Mouse (Mus musculus) hindbrain, embryonic 14.5 days (tissue): Measurements from ENCODE around the gene Prmt3. TPM values are rescaled to one million over a fixed set of nuclear protein-coding genes. Genes with fewer than 3 reads are reported as not detected.

ENCODE experiments used
- ATAC-seq: fragments of 200-750 bp; cut with Nextera tagmentation; 2 replicates; pipeline ENCODE4 v1.8.0; 2017; ENCODE audit warnings: moderate number of reproducible peaks, mild to moderate bottlenecking, moderate TSS enrichment, moderate library complexity; ENCODE audit not compliant: low FRiP score
- DNase-seq: peaks from one replicate; pipeline ENCODE4 v3.0.0-alpha.2; 2015; ENCODE audit warnings: low spot score
- H3K27ac ChIP-seq: fragments of 300-500 bp; sonication (generic); 2 replicates; pipeline ENCODE4 v1.5.1; 2014; ENCODE audit warnings: mild to moderate bottlenecking, moderate library complexity
- H3K27me3 ChIP-seq: fragments of 300-500 bp; sonication (generic); 2 replicates; pipeline ENCODE4 v1.6.1; 2014; ENCODE audit warnings: mild to moderate bottlenecking, low read length, mixed read lengths; ENCODE audit not compliant: control insufficient read depth, insufficient read depth
- H3K36me3 ChIP-seq: fragments of 300-500 bp; sonication (generic); replicated peaks from 2 replicates; pipeline ENCODE4 v1.6.1; 2014; ENCODE audit not compliant: control insufficient read depth, insufficient read depth
- H3K4me1 ChIP-seq: fragments of 300-500 bp; sonication (generic); replicated peaks from 2 replicates; pipeline ENCODE4 v1.6.1; 2014; ENCODE audit warnings: antibody characterized with exemption, low read length, mixed read lengths; ENCODE audit not compliant: control insufficient read depth, insufficient read depth
- H3K4me2 ChIP-seq: fragments of 300-500 bp; sonication (generic); replicated peaks from 2 replicates; pipeline ENCODE4 v1.6.1; 2014; ENCODE audit warnings: mild to moderate bottlenecking, moderate library complexity
- H3K4me3 ChIP-seq: fragments of 300-500 bp; sonication (generic); replicated peaks from 2 replicates; pipeline ENCODE4 v1.5.1; 2014; ENCODE audit warnings: mild to moderate bottlenecking, low read length
- H3K9ac ChIP-seq: fragments of 300-500 bp; sonication (generic); 2 replicates; pipeline ENCODE4 v1.6.1; 2014
- H3K9me3 ChIP-seq: fragments of 300-500 bp; sonication (generic); 2 replicates; pipeline ENCODE4 v1.6.1; 2016; ENCODE audit warnings: low read length; ENCODE audit not compliant: control insufficient read depth
- WGBS: fragments of 180-500 bp; shearing (Covaris S2); extraction: QIAGEN DNeasy Blood & Tissue Kit; methylation state at CpG from one replicate; pipeline ENCODE4 v1.1.7; 2014; 5-methylcytosine and 5-hydroxymethylcytosine counted together
- polyA plus RNA-seq: library from polyadenylated mRNA; unstranded; fragments of >200 nt; fragmentation: Nextera tagmentation; extraction: Ambion mirVana; gene quantifications from 2 replicates; pipeline ENCODE4 v1.2.1, GENCODE M21; 2014

Gene Prmt3
- polyA plus RNA-seq, 1 experiment from 2014 or later = 51.2 TPM

GRCm38 (mm10) chr7:49807846-49808622 is 29.9 kb downstream of the Prmt3 start:
- ATAC-seq (peak; percentile 43; the same call in 1 of the 2 replicates), DNase-seq (no peak)
- peaks cover 20% of the 10 kb centered on the region for H3K36me3 ChIP-seq
- H3K4me2 ChIP-seq = no peak overlapping the region
- no peaks in the 10 kb centered on the region for H3K9me3 ChIP-seq
- H3K4me1 ChIP-seq = no peaks in the 10 kb centered on the region
- H3K27ac ChIP-seq = peak overlapping the region; percentile 57; the same call in 1 of the 2 replicates
- WGBS = 70% methylated on average over 17 of the region's 17 CpGs
- no peak overlapping the region for H3K9ac ChIP-seq
- H3K27me3 ChIP-seq = no peaks in the 10 kb centered on the region
- H3K4me3 ChIP-seq = no peak overlapping the region

GRCm38 (mm10) chr7:49809100-49809499 is 31.0 kb downstream of the Prmt3 start:
- DNase-seq (no peak), ATAC-seq (no peak)
- H3K27me3 ChIP-seq = no peaks in the 10 kb centered on the region
- peaks cover 20% of the 10 kb centered on the region for H3K36me3 ChIP-seq
- H3K9ac ChIP-seq = no peak overlapping the region
- H3K9me3 ChIP-seq = no peaks in the 10 kb centered on the region
- no peak overlapping the region for H3K4me2 ChIP-seq
- 95% methylated on average over 6 of the region's 6 CpGs for WGBS
- H3K4me3 ChIP-seq = no peak overlapping the region
- no peak overlapping the region for H3K27ac ChIP-seq
- H3K4me1 ChIP-seq = no peaks in the 10 kb centered on the region

GRCm38 (mm10) chr7:49809562-49809961 is 31.4 kb downstream of the Prmt3 start:
- no peaks in the 10 kb centered on the region for H3K27me3 ChIP-seq
- no peaks in the 10 kb centered on the region for H3K4me1 ChIP-seq
- 73% methylated on average over 3 of the region's 3 CpGs for WGBS
- H3K9ac ChIP-seq = no peak overlapping the region
- no peak overlapping the region for H3K27ac ChIP-seq
- no peaks in the 10 kb centered on the region for H3K9me3 ChIP-seq
- no peak overlapping the region for H3K4me3 ChIP-seq
- H3K4me2 ChIP-seq = no peak overlapping the region
- no peak for ATAC-seq
- peaks cover 20% of the 10 kb centered on the region for H3K36me3 ChIP-seq
- no peak for DNase-seq

GRCm38 (mm10) chr7:49811346-49811745 is 33.2 kb downstream of the Prmt3 start:
- H3K27me3 ChIP-seq = no peaks in the 10 kb centered on the region
- H3K4me1 ChIP-seq = no peaks in the 10 kb centered on the region
- peak; percentile 60 for DNase-seq
- no peak overlapping the region for H3K4me3 ChIP-seq
- peaks cover 20% of the 10 kb centered on the region for H3K36me3 ChIP-seq
- H3K9me3 ChIP-seq = 0 out of 2 replicates have a peak, but pooled peaks cover 4% of the 10 kb centered on the region
- H3K4me2 ChIP-seq = no peak overlapping the region
- no peak overlapping the region for H3K9ac ChIP-seq
- 68% methylated on average over 4 of the region's 4 CpGs for WGBS
- H3K27ac ChIP-seq = no peak overlapping the region
- ATAC-seq = no peak; the same call in 1 of the 2 replicates

GRCm38 (mm10) chr7:49819393-49819792 is 41.2 kb downstream of the Prmt3 start:
- Histone ChIP-seq H3K4me2 (no peak overlapping the region), H3K36me3 (no peaks in the 10 kb centered on the region; the same call in 1 of the 2 replicates), H3K9ac (no peak overlapping the region), H3K4me3 (no peak overlapping the region), H3K27ac (peak overlapping the region; percentile 49), H3K9me3 (0 out of 2 replicates have a peak, but pooled peaks cover 4% of the 10 kb centered on the region), H3K27me3 (no peaks in the 10 kb centered on the region), H3K4me1 (peaks cover 12% of the 10 kb centered on the region)
- no peak for DNase-seq
- ATAC-seq = peak; percentile 64; the same call in 1 of the 2 replicates
- 15% methylated on average over 4 of the region's 4 CpGs for WGBS

- Histone ChIP-seq H3K9ac (no peak overlapping the region), H3K9me3 (no peaks in the 10 kb centered on the region), H3K27me3 (no peaks in the 10 kb centered on the region), H3K4me1 (peaks cover 12% of the 10 kb centered on the region), H3K27ac (no peak overlapping the region), H3K4me2 (no peak overlapping the region), H3K36me3 (peaks cover under 1% of the 10 kb centered on the region; the same call in 1 of the 2 replicates), H3K4me3 (no peak overlapping the region)
- ATAC-seq (no peak), DNase-seq (no peak)
- WGBS = 89% methylated on average over 1 of the region's 1 CpGs
These were observed 43.2 kb downstream of the Prmt3 start for GRCm38 (mm10) chr7:49821370-49821769.

- H3K4me3 ChIP-seq = no peak overlapping the region
- WGBS = 92% methylated on average over 2 of the region's 2 CpGs
- H3K9ac ChIP-seq = no peak overlapping the region
- no peak overlapping the region for H3K4me2 ChIP-seq
- H3K36me3 ChIP-seq = peaks cover 7% of the 10 kb centered on the region
- H3K9me3 ChIP-seq = no peaks in the 10 kb centered on the region
- no peak for ATAC-seq
- no peak for DNase-seq
- peaks cover 12% of the 10 kb centered on the region for H3K4me1 ChIP-seq
- H3K27me3 ChIP-seq = no peaks in the 10 kb centered on the region
- H3K27ac ChIP-seq = no peak overlapping the region
These were observed 43.9 kb downstream of the Prmt3 start for GRCm38 (mm10) chr7:49822028-49822427.

GRCm38 (mm10) chr7:49823595-49823994 is 45.4 kb downstream of the Prmt3 start:
- Histone ChIP-seq H3K36me3 (peaks cover 9% of the 10 kb centered on the region), H3K27ac (no peak overlapping the region), H3K9ac (no peak overlapping the region), H3K4me3 (no peak overlapping the region), H3K9me3 (no peaks in the 10 kb centered on the region), H3K4me1 (peaks cover 10% of the 10 kb centered on the region), H3K27me3 (no peaks in the 10 kb centered on the region), H3K4me2 (no peak overlapping the region)
- 49% methylated on average over 4 of the region's 4 CpGs for WGBS
- ATAC-seq (0 out of 2 replicates have a peak, but pooled peaks have one; percentile 21), DNase-seq (no peak)

GRCm38 (mm10) chr7:49824043-49824442 is 45.9 kb downstream of the Prmt3 start:
- H3K27me3 ChIP-seq = no peaks in the 10 kb centered on the region
- no peak overlapping the region for H3K27ac ChIP-seq
- 83% methylated on average over 6 of the region's 6 CpGs for WGBS
- no peak overlapping the region for H3K9ac ChIP-seq
- peaks cover 13% of the 10 kb centered on the region for H3K36me3 ChIP-seq
- H3K9me3 ChIP-seq = no peaks in the 10 kb centered on the region
- no peak for ATAC-seq
- DNase-seq = no peak
- H3K4me3 ChIP-seq = no peak overlapping the region
- H3K4me2 ChIP-seq = no peak overlapping the region
- H3K4me1 ChIP-seq = peaks cover 6% of the 10 kb centered on the region
